Mouse (Mus musculus): ENCODE measurements around the gene Sh2d2a. TPM values are rescaled to one million over a fixed set of nuclear protein-coding genes. Genes with fewer than 3 reads are reported as not detected.
A peak's percentile ranks its signal among the peaks of the same experiment; 100 is the strongest.
"Not testable (repeated sequence)": the region's sequence is repeated elsewhere in the genome, so short reads cannot be mapped to it uniquely, and the experiment has no call there.

Sh2d2a gene
- total and polyA plus RNA-seq, 2 experiments from 2014 or later: 0.08 TPM; not detected in 1

DNA sequence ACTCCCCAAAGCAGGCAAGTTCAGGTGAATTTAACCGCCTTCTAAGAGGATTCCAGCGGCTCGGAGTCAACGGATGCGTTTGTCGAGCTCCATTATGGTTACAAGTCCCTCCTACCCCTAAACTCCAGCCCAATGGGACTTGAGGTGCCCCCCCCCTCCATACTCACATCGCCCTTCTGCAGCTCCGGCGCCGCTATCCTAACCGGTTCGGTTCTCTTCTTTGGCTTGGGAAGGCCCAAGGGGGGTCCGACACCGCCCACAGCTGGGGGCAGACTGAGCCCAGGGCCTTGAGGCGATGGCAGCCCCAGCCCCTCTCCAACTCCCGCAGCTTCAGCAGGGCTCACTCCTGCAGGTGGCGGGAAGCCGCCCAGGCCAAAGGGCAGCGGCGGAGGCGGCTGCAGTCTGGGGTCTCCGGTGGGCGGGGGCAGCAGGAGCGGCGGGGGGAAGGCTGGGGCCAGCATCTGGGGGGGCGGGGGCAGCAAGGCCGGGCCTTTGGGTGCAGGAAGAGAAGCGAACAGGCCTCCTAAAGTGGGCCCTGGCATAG lies 38.2 kb downstream of the Sh2d2a start:
- Histone ChIP-seq H3K4me3 (ENCODE audit: low read depth, low read length) (peak overlapping the region; percentile 90), H3K27me3 (ENCODE audit: control insufficient read depth, insufficient read depth, low read length) (no peaks in the 10 kb centered on the region), H3K9me3 (replicated peaks; ENCODE audit: control insufficient read depth, low read length) (0 out of 2 replicates have a peak, but pooled peaks cover 2% of the 10 kb centered on the region), H3K4me2 (ENCODE audit: low read depth, low read length) (peak overlapping the region; percentile 75), H3K27ac (ENCODE audit: low read depth) (peak overlapping the region; percentile 91), H3K4me1 (ENCODE audit: control insufficient read depth, insufficient read depth) (peaks cover 18% of the 10 kb centered on the region), H3K9ac (replicated peaks; ENCODE audit: low read depth, low read length) (peak overlapping the region; percentile 86), H3K36me3 (replicated peaks; ENCODE audit: control insufficient read depth, insufficient read depth, low read length) (peaks cover 16% of the 10 kb centered on the region)
- ATAC-seq (ENCODE audit: insufficient read depth, low read depth) (peak; percentile 1; the same call in 1 of the 2 replicates), DNase-seq (ENCODE audit: low spot score) (peak; percentile 44)
- TF ChIP-seq CTCF (IDR thresholded peaks at IDR 0.05; ENCODE audit: low read depth) (no peak), EP300 (IDR thresholded peaks at IDR 0.05; ENCODE audit: low read depth) (no peak)
- WGBS: under 1% methylated on average over 24 of the region's 28 CpGs

DNA sequence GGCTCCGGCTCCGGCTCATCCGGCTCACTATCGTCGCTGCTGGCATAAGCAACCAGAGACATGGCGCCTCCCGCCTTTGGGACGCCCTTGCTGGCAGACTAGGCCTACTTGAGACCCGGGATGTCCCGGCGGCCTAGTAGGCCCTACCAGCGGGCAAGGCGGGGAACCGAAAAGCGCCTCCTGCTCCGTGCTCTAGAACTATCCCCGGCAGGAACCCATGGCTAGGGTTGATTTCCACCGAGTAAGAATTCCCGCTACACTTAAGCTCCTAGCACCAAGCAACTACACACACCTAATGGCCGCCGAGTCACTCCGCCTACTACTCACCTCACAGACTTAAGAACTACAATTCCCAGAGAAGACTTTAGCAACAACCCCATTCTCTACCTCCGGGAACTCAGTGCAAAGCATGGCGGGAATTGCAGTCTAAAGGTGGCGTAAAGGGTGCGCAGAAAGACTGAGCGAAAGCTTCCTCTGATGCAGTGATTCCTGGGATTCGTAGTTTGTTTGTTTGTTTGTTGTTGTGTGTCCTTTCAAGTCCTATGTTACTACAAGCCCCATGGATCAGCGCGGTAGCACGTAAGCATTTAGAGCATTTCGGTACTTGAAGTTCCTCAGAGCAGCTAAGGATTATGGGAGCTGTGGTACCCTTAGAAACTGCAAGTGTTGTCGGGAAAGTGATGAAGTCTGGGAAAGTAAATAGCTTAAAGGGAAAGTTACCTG lies 38.9 kb downstream of the Sh2d2a start, which contains the start of gene Prcc:
Gene Prcc (minus strand): TSS at position 328 of the 723 bp plus-strand sequence.
- ATAC-seq (ENCODE audit: insufficient read depth, low read depth) (peak; percentile 95), DNase-seq (ENCODE audit: low spot score) (peak; percentile 100)
- under 1% methylated on average over 33 of the region's 33 CpGs for WGBS

DNA sequence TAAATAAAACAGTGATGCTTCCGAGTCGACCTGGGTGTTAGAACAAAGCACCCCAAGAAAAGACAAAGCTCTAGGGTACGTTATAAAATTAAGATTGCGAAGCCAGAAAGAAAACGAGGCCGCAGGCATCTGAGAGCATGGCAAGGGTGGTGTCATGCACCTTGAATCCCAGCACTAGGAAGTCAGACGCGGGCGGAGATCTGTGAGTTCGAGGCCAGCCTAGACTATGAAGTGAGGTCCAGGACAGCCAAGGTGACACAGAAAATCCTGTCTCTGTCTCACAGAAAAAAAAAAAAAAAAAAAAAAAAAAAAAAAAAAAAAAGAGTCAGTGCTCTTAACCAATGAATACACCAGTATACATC lies 39.4 kb downstream of the Sh2d2a start:
- Histone ChIP-seq H3K36me3 (replicated peaks; ENCODE audit: control insufficient read depth, insufficient read depth, low read length) (peaks cover 7% of the 10 kb centered on the region; the same call in 1 of the 2 replicates), H3K4me1 (ENCODE audit: control insufficient read depth, insufficient read depth) (peaks cover 18% of the 10 kb centered on the region), H3K9me3 (replicated peaks; ENCODE audit: control insufficient read depth, low read length) (0 out of 2 replicates have a peak, but pooled peaks cover 2% of the 10 kb centered on the region), H3K4me3 (ENCODE audit: low read depth, low read length) (peak overlapping the region; percentile 90), H3K4me2 (ENCODE audit: low read depth, low read length) (peak overlapping the region; percentile 57), H3K27me3 (ENCODE audit: control insufficient read depth, insufficient read depth, low read length) (no peaks in the 10 kb centered on the region), H3K27ac (ENCODE audit: low read depth) (no peak overlapping the region), H3K9ac (replicated peaks; ENCODE audit: low read depth, low read length) (no peak overlapping the region)
- ATAC-seq (ENCODE audit: insufficient read depth, low read depth) (no peak), DNase-seq (ENCODE audit: low spot score) (no peak)
- WGBS: 10% methylated on average over 10 of the region's 10 CpGs
- TF ChIP-seq EP300 (IDR thresholded peaks at IDR 0.05; ENCODE audit: low read depth) (no peak), CTCF (IDR thresholded peaks at IDR 0.05; ENCODE audit: low read depth) (no peak)

More for the DNA sequence above, 38.9 kb downstream of the Sh2d2a start, which contains the start of gene Prcc:
- Histone ChIP-seq H3K36me3 (replicated peaks; ENCODE audit: control insufficient read depth, insufficient read depth, low read length) (peaks cover 10% of the 10 kb centered on the region), H3K27ac (ENCODE audit: low read depth) (peak within 1 kb of the TSS; percentile 91), H3K4me1 (ENCODE audit: control insufficient read depth, insufficient read depth) (peaks cover 18% of the 10 kb centered on the region), H3K9me3 (replicated peaks; ENCODE audit: control insufficient read depth, low read length) (0 out of 2 replicates have a peak, but pooled peaks cover 2% of the 10 kb centered on the region), H3K9ac (replicated peaks; ENCODE audit: low read depth, low read length) (peak within 1 kb of the TSS; percentile 86), H3K4me3 (ENCODE audit: low read depth, low read length) (peak within 1 kb of the TSS; percentile 90), H3K27me3 (ENCODE audit: control insufficient read depth, insufficient read depth, low read length) (no peaks in the 10 kb centered on the region), H3K4me2 (ENCODE audit: low read depth, low read length) (peak within 1 kb of the TSS; percentile 75)
- TF ChIP-seq CTCF (IDR thresholded peaks at IDR 0.05; ENCODE audit: low read depth) (no peak), EP300 (IDR thresholded peaks at IDR 0.05; ENCODE audit: low read depth) (peak; percentile 72)

DNA sequence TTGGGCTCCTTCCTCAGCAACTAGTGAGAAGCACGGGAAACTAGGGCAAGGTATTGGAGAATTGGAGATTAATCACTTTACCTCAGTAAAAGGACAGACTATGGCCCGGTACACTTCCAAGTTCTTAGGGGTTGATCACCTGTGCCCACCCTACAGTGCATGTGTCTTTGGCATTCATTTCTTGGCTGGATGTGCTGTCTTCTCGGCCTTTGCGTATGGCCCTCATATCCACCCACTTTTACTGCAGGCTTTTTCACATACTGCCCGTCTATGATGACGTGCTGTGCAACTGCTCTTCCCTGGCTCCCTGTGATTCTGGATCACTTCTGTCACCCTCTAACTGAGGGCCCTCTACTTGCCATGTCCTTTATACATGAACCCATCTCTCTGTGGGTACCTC lies 39.9 kb downstream of the Sh2d2a start:
- TF ChIP-seq CTCF (IDR thresholded peaks at IDR 0.05; ENCODE audit: low read depth) (no peak), EP300 (IDR thresholded peaks at IDR 0.05; ENCODE audit: low read depth) (no peak)
- H3K36me3 ChIP-seq (replicated peaks; ENCODE audit: control insufficient read depth, insufficient read depth, low read length): peaks cover 3% of the 10 kb centered on the region; the same call in 1 of the 2 replicates
- H3K9ac ChIP-seq (replicated peaks; ENCODE audit: low read depth, low read length): no peak overlapping the region
- H3K27me3 ChIP-seq (ENCODE audit: control insufficient read depth, insufficient read depth, low read length): no peaks in the 10 kb centered on the region
- H3K4me3 ChIP-seq (ENCODE audit: low read depth, low read length): peak overlapping the region; percentile 90; the same call in 1 of the 2 replicates
- WGBS: 82% methylated on average over 6 of the region's 6 CpGs
- H3K4me2 ChIP-seq (ENCODE audit: low read depth, low read length): peak overlapping the region; percentile 57; the same call in 1 of the 2 replicates
- H3K9me3 ChIP-seq (replicated peaks; ENCODE audit: control insufficient read depth, low read length): 0 out of 2 replicates have a peak, but pooled peaks cover 2% of the 10 kb centered on the region
- peaks cover 18% of the 10 kb centered on the region for H3K4me1 ChIP-seq (ENCODE audit: control insufficient read depth, insufficient read depth)
- ATAC-seq (ENCODE audit: insufficient read depth, low read depth): no peak
- no peak for DNase-seq (ENCODE audit: low spot score)
- no peak overlapping the region for H3K27ac ChIP-seq (ENCODE audit: low read depth)

DNA sequence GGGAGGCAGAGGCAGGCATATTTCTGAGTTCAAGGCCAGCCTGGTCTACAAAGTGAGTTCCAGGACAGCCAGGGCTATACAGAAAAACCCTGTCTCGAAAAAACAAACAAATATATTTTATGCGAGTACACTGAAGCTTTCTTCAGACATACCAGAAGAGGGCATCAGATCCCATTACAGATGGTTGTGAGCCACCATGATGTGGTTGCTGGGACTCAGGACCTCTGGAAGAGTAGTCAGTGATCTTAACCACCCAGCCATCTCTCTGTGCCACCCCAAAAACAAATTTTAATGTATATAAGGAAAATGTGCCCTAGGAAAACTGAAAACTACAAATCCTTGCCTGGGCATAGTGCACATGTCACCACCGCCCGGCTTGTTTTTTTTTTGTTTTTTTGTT lies 40.8 kb downstream of the Sh2d2a start:
- H3K4me1 ChIP-seq (ENCODE audit: control insufficient read depth, insufficient read depth): peaks cover 18% of the 10 kb centered on the region
- H3K9me3 ChIP-seq (replicated peaks; ENCODE audit: control insufficient read depth, low read length); H3K27ac ChIP-seq (ENCODE audit: low read depth); DNase-seq (ENCODE audit: low spot score); H3K36me3 ChIP-seq (replicated peaks; ENCODE audit: control insufficient read depth, insufficient read depth, low read length); H3K4me3 ChIP-seq (ENCODE audit: low read depth, low read length); H3K4me2 ChIP-seq (ENCODE audit: low read depth, low read length); H3K27me3 ChIP-seq (ENCODE audit: control insufficient read depth, insufficient read depth, low read length); H3K9ac ChIP-seq (replicated peaks; ENCODE audit: low read depth, low read length); ATAC-seq (ENCODE audit: insufficient read depth, low read depth): not testable (repeated sequence)
- 83% methylated on average over 4 of the region's 4 CpGs for WGBS

Data from heart, postnatal 0 days (tissue).